27 mouse cellular contexts compared by ENCODE assay signal in the genomic region with DNA sequence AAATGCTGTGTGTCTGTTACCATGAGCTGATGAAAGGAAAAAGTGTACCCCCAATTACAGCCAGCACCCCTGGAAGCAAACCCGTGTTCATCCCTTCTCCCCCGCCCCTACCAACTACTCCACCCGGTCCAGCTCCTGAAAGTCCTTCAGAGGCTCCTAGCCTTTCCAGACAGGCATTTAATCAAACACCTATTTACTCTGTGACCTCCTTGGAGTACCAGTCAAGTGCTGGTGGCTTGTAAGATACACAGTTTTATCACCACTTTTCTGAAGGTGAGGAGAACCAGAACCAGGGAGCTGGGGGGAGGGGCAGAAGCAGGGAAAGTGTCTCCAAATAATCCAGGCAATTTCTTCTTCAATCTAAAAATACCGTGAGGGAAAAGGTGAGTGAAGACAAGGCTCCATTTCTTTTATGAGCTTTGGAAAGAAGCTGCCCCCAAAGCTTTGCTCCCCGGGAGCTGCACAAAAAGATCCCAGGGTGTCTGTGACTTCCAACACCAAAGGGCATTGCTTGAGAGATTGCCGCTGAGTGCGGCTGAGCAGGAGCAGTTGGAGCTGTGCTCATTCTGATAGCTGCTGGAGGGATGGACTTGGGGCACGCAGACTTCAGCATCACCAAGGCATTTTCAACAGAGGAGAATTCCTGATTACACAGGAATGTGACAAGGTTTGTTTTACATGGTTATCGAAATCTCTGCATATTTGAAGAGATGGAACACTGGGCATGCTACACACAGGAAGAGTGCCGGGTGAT.
DNase-seq lines count a peak whose midpoint lies in the region; ATAC-seq lines count a peak whose summit lies in the region.
"Had no signal": no experiment of that assay in that cellular context is flagged by ENCODE, and none has a peak within 500 bp of the region (broad histone marks: within the 10 kb centered on the region; RNA-seq: fewer than 3 reads in every experiment).

No protein-coding gene starts in this region.

- 23% methylated on average over 10 of the region's 10 CpGs for WGBS in heart, embryonic 10.5 days
- WGBS in heart, embryonic 13.5 days, result 15% methylated on average over 10 of the region's 10 CpGs
- 19% methylated on average over 10 of the region's 10 CpGs for WGBS in heart, embryonic 16.5 days

- peaks cover 28% of the 10 kb centered on the region for H3K4me1 ChIP-seq in heart, embryonic 10.5 days
- H3K4me1 ChIP-seq in heart, embryonic 13.5 days, result peaks cover 36% of the 10 kb centered on the region
- peaks cover 8% of the 10 kb centered on the region for H3K4me1 ChIP-seq in heart, embryonic 16.5 days (ENCODE audit: control insufficient read depth, insufficient read depth, low read length)
- H3K4me1 ChIP-seq: forebrain, embryonic 10.5 days; forebrain, embryonic 13.5 days had no signal

- H3K4me2 ChIP-seq in heart, embryonic 13.5 days, result peak overlapping the region; percentile 58
- H3K4me2 ChIP-seq in heart, embryonic 16.5 days (ENCODE audit: low read depth, low read length), result peak overlapping the region; percentile 48
- H3K4me2 ChIP-seq: forebrain, embryonic 13.5 days; hindbrain, embryonic 14.5 days had no signal

- no peaks in the 10 kb centered on the region for H3K9me3 ChIP-seq in heart, embryonic 10.5 days
- H3K9me3 ChIP-seq in heart, embryonic 13.5 days, result no peaks in the 10 kb centered on the region
- H3K9me3 ChIP-seq in heart, embryonic 16.5 days (replicated peaks; ENCODE audit: control insufficient read depth, low read length), result no peaks in the 10 kb centered on the region
- H3K9me3 ChIP-seq: forebrain, embryonic 10.5 days; forebrain, embryonic 13.5 days had no signal

- no peaks in the 10 kb centered on the region for H3K27me3 ChIP-seq in heart, embryonic 10.5 days (ENCODE audit: insufficient read depth, poor library complexity, severe bottlenecking)
- no peaks in the 10 kb centered on the region for H3K27me3 ChIP-seq in heart, embryonic 13.5 days (replicated peaks)
- no peaks in the 10 kb centered on the region for H3K27me3 ChIP-seq in heart, embryonic 16.5 days (ENCODE audit: control insufficient read depth, insufficient read depth, low read length)
- H3K27me3 ChIP-seq: CH12.LX; forebrain, embryonic 13.5 days; Patski had no signal

- intact Hi-C loops in heart, postnatal 14 days (cut with DNase I), result no loop called here

- peak overlapping the region; percentile 57; the same call in 1 of the 2 replicates for H3K27ac ChIP-seq in heart, embryonic 10.5 days
- H3K27ac ChIP-seq in heart, embryonic 13.5 days (replicated peaks), result peak overlapping the region; percentile 85
- H3K27ac ChIP-seq in heart, embryonic 16.5 days (ENCODE audit: low read length), result peak overlapping the region; percentile 83
- H3K27ac ChIP-seq: forebrain, embryonic 10.5 days; forebrain, embryonic 13.5 days; hindbrain, embryonic 14.5 days; hindbrain, postnatal 0 days had no signal

- peak; percentile 90 for DNase-seq in heart, embryonic 10.5 days (ENCODE audit: low spot score)
- no peak for DNase-seq in heart, adult 11 months
- DNase-seq in heart, postnatal 14 days, result no peak
- DNase-seq in heart, adult 18-20 months, result no peak
- peak; percentile 40 for DNase-seq in testis, postnatal 10 days (ENCODE audit: low spot score)
- no peak for DNase-seq in testis, postnatal 14 days (ENCODE audit: low spot score)
- DNase-seq: adrenal gland, postnatal 10 days; adrenal gland, postnatal 36 days; B cell, adult 2 months; cerebellum, adult 18-20 months; cerebellum, adult 9-10 months; cerebellum, postnatal 14 days; gastrocnemius, postnatal 25 days; heart, postnatal 36 days; kidney, adult 18-20 months; kidney, adult 9 months had no signal

- 0 out of 2 replicates have a peak overlapping the region, but pooled peaks have one; percentile 37 for H3K9ac ChIP-seq in heart, embryonic 13.5 days
- no peak overlapping the region for H3K9ac ChIP-seq in heart, embryonic 16.5 days (ENCODE audit: low read length)
- H3K9ac ChIP-seq: forebrain, embryonic 13.5 days; hindbrain, embryonic 14.5 days had no signal

- H3K36me3 ChIP-seq in heart, embryonic 10.5 days, result no peaks in the 10 kb centered on the region
- no peaks in the 10 kb centered on the region for H3K36me3 ChIP-seq in heart, embryonic 13.5 days
- no peaks in the 10 kb centered on the region for H3K36me3 ChIP-seq in heart, embryonic 16.5 days (ENCODE audit: control insufficient read depth, insufficient read depth)
- H3K36me3 ChIP-seq: forebrain, embryonic 10.5 days; G1E had no signal

- ATAC-seq in heart, embryonic 13.5 days (ENCODE audit: extremely low read depth, insufficient number of reproducible peaks, low FRiP score, low TSS enrichment), result peak; percentile 74; the same call in 1 of the 2 replicates
- peak; percentile 93 for ATAC-seq in heart, embryonic 16.5 days (replicated peaks; ENCODE audit: extremely low read depth, insufficient read depth, low FRiP score)
- ATAC-seq: forebrain, embryonic 13.5 days; hindbrain, postnatal 0 days; inflammation-experienced regulatory T-cells, adult 6 months; intestine, embryonic 16.5 days; Patski had no signal

- H3K4me3 ChIP-seq in heart, embryonic 10.5 days, result peak overlapping the region; percentile 31; the same call in 1 of the 2 replicates
- H3K4me3 ChIP-seq in heart, embryonic 13.5 days, result peak overlapping the region; percentile 5; the same call in 1 of the 2 replicates
- H3K4me3 ChIP-seq in heart, embryonic 16.5 days (ENCODE audit: low read length), result peak overlapping the region; percentile 12; the same call in 1 of the 2 replicates
- H3K4me3 ChIP-seq: forebrain, embryonic 10.5 days; forebrain, embryonic 13.5 days had no signal

Comparison
In these comparisons a context has a peak if more than half of its experiments do, and no peak if none do; other contexts are left out.
1. DNase-seq: peak in heart, embryonic 10.5 days (single experiment) and testis, postnatal 10 days (single experiment); none in heart, adult 11 months (single experiment), heart, postnatal 14 days (0 of 2), heart, adult 18-20 months (0 of 2) and testis, postnatal 14 days (single experiment).
2. Peak in every context shown above with its lines, with median percentiles within 50 percentile points of each other: H3K27ac ChIP-seq and H3K4me3 ChIP-seq.